In genomic region chr6:52249826-52250225, GRCm38 (mm10) we compare ENCODE assay signal across 23 mouse cellular contexts. TPM values are rescaled to one million over a fixed set of nuclear protein-coding genes. Genes with fewer than 3 reads are reported as not detected.
DNase-seq lines count a peak whose midpoint lies in the region; ATAC-seq lines count a peak whose summit lies in the region.
"Had no signal": no experiment of that assay in that cellular context is flagged by ENCODE, and none has a peak within 500 bp of the region (broad histone marks: within the 10 kb centered on the region; RNA-seq: fewer than 3 reads in every experiment).

No protein-coding gene starts in this region.

- H3K9me3 ChIP-seq in kidney, embryonic 16.5 days (ENCODE audit: low read length) = no peaks in the 10 kb centered on the region
- H3K9me3 ChIP-seq in limb, embryonic 10.5 days (replicated peaks) = no peaks in the 10 kb centered on the region
- H3K9me3 ChIP-seq in limb, embryonic 15.5 days = no peaks in the 10 kb centered on the region
- no peaks in the 10 kb centered on the region for H3K9me3 ChIP-seq in neural tube, embryonic 15.5 days (replicated peaks)

- peak overlapping the region; percentile 50 for H3K4me3 ChIP-seq in kidney, embryonic 16.5 days (ENCODE audit: low read length)
- peak overlapping the region; percentile 90 for H3K4me3 ChIP-seq in limb, embryonic 10.5 days
- H3K4me3 ChIP-seq in limb, embryonic 15.5 days = peak overlapping the region; percentile 64
- H3K4me3 ChIP-seq in neural tube, embryonic 15.5 days (replicated peaks) = no peak overlapping the region
- H3K4me3 ChIP-seq: left cerebral cortex, adult 2 months had no signal

- 28% methylated on average over 4 of the region's 4 CpGs for WGBS in kidney, embryonic 16.5 days
- WGBS in limb, embryonic 10.5 days = 10% methylated on average over 4 of the region's 4 CpGs
- WGBS in limb, embryonic 15.5 days = 11% methylated on average over 4 of the region's 4 CpGs
- WGBS in neural tube, embryonic 15.5 days = 17% methylated on average over 4 of the region's 4 CpGs

- peaks cover 37% of the 10 kb centered on the region for H3K27me3 ChIP-seq in kidney, embryonic 16.5 days (ENCODE audit: insufficient read depth, low read length)
- peaks cover 93% of the 10 kb centered on the region for H3K27me3 ChIP-seq in limb, embryonic 10.5 days (ENCODE audit: low read depth, poor library complexity, severe bottlenecking)
- peaks cover 14% of the 10 kb centered on the region for H3K27me3 ChIP-seq in limb, embryonic 15.5 days
- peaks cover 85% of the 10 kb centered on the region for H3K27me3 ChIP-seq in neural tube, embryonic 15.5 days (replicated peaks)

- peak overlapping the region; percentile 67 for H3K4me2 ChIP-seq in kidney, embryonic 16.5 days (replicated peaks; ENCODE audit: low read depth, low read length)
- H3K4me2 ChIP-seq in limb, embryonic 15.5 days = peak overlapping the region; percentile 60
- H3K4me2 ChIP-seq in neural tube, embryonic 15.5 days = peak overlapping the region; percentile 43; the same call in 1 of the 2 replicates
- H3K4me2 ChIP-seq: hindbrain, embryonic 14.5 days had no signal

- DNase-seq in kidney, adult 11 months = no peak
- peak; percentile 45 for DNase-seq in limb, embryonic 10.5 days (ENCODE audit: low spot score)
- DNase-seq in gastrocnemius, postnatal 25 days = no peak
- DNase-seq in cerebellum, postnatal 10 days = no peak
- DNase-seq: adrenal gland, adult 8-10 months; cerebellum, adult 11 months; heart, postnatal 10 days; kidney, adult 8-10 months; liver; liver, postnatal 0 days; right cerebral cortex, adult 18-20 months; thymus, adult 2 months had no signal

- peak overlapping the region; percentile 77 for H3K9ac ChIP-seq in kidney, embryonic 16.5 days (replicated peaks; ENCODE audit: low read length)
- 0 out of 2 replicates have a peak overlapping the region, but pooled peaks have one; percentile 47 for H3K9ac ChIP-seq in limb, embryonic 15.5 days
- no peak overlapping the region for H3K9ac ChIP-seq in neural tube, embryonic 15.5 days (replicated peaks)
- H3K9ac ChIP-seq: hindbrain, embryonic 14.5 days; liver, postnatal 0 days had no signal

- H3K36me3 ChIP-seq in kidney, embryonic 16.5 days (ENCODE audit: insufficient read depth, low read length) = 0 out of 2 replicates have a peak, but pooled peaks cover 3% of the 10 kb centered on the region
- H3K36me3 ChIP-seq in limb, embryonic 10.5 days = peaks cover 16% of the 10 kb centered on the region
- H3K36me3 ChIP-seq in limb, embryonic 15.5 days = no peaks in the 10 kb centered on the region
- H3K36me3 ChIP-seq in neural tube, embryonic 15.5 days = no peaks in the 10 kb centered on the region

- H3K27ac ChIP-seq in kidney, embryonic 16.5 days (ENCODE audit: low read length) = peak overlapping the region; percentile 95
- peak overlapping the region; percentile 99 for H3K27ac ChIP-seq in limb, embryonic 10.5 days
- peak overlapping the region; percentile 91 for H3K27ac ChIP-seq in limb, embryonic 15.5 days
- 0 out of 2 replicates have a peak overlapping the region, but pooled peaks have one; percentile 42 for H3K27ac ChIP-seq in neural tube, embryonic 15.5 days (replicated peaks)
- H3K27ac ChIP-seq: hindbrain, embryonic 14.5 days; left cerebral cortex, adult 2 months had no signal

- peaks cover 32% of the 10 kb centered on the region for H3K4me1 ChIP-seq in kidney, embryonic 16.5 days (ENCODE audit: insufficient read depth, low read length)
- H3K4me1 ChIP-seq in limb, embryonic 10.5 days = peaks cover 82% of the 10 kb centered on the region
- H3K4me1 ChIP-seq in limb, embryonic 15.5 days = peaks cover 15% of the 10 kb centered on the region
- peaks cover 12% of the 10 kb centered on the region; the same call in 1 of the 2 replicates for H3K4me1 ChIP-seq in neural tube, embryonic 15.5 days

- ATAC-seq in kidney, embryonic 16.5 days (ENCODE audit: low FRiP score, low TSS enrichment) = no peak
- ATAC-seq in limb, embryonic 15.5 days (ENCODE audit: insufficient number of reproducible peaks, low FRiP score, low TSS enrichment, low read depth) = no peak
- no peak for ATAC-seq in neural tube, embryonic 15.5 days (ENCODE audit: low FRiP score)
- ATAC-seq: CD4-positive, CD25-positive, alpha-beta regulatory T cell, adult 4 months; liver, postnatal 0 days had no signal

RNA-seq across cellular contexts. Expression of gene Hoxa11, which starts 4.2 kb away (rescaled TPM):
- 27.9 and 31.8 TPM in 2 replicates for polyA plus RNA-seq in kidney, embryonic 16.5 days (2015; fragmentation: Nextera tagmentation; extraction: Ambion mirVana)
- polyA plus RNA-seq in limb, embryonic 10.5 days (2016; fragmentation: Nextera tagmentation; extraction: Ambion mirVana) = 71.6 and 74.9 TPM in 2 replicates
- 23.3 and 33.4 TPM in 2 replicates for polyA plus RNA-seq in limb, embryonic 15.5 days (2015; fragmentation: Nextera tagmentation; extraction: Ambion mirVana)
- 4.3 and 9.6 TPM in 2 replicates for polyA plus RNA-seq in neural tube, embryonic 15.5 days (2015; fragmentation: Nextera tagmentation; extraction: Ambion mirVana)
- 1 to 10 TPM; 1.4 to 1.8 TPM for total RNA-seq in gastrocnemius, postnatal 25 days (2021)
- total RNA-seq: adrenal gland, adult 8-10 months; heart, postnatal 10 days; layer of hippocampus, adult 8-10 months; left cerebral cortex, adult 2 months; midbrain, postnatal 0 days had no signal
- polyA plus RNA-seq: brain, embryonic 14.5 days; CD4-positive, CD25-positive, alpha-beta regulatory T cell, adult 4 months; embryonic facial prominence, embryonic 11.5 days; hindbrain, embryonic 14.5 days; liver, postnatal 0 days; midbrain, postnatal 0 days; small intestine, adult 2 months; thymus, adult 2 months had no signal

RNA-seq across cellular contexts. Expression of gene Hoxa10, which starts 9.2 kb away (rescaled TPM):
- 147 and 154 TPM in 2 replicates for polyA plus RNA-seq in kidney, embryonic 16.5 days (2015; fragmentation: Nextera tagmentation; extraction: Ambion mirVana)
- 175 and 195 TPM in 2 replicates for polyA plus RNA-seq in limb, embryonic 10.5 days (2016; fragmentation: Nextera tagmentation; extraction: Ambion mirVana)
- 86.8 and 108 TPM in 2 replicates for polyA plus RNA-seq in limb, embryonic 15.5 days (2015; fragmentation: Nextera tagmentation; extraction: Ambion mirVana)
- 48.9 and 69.7 TPM in 2 replicates for polyA plus RNA-seq in neural tube, embryonic 15.5 days (2015; fragmentation: Nextera tagmentation; extraction: Ambion mirVana)
- total RNA-seq in gastrocnemius, postnatal 25 days (2021) = 10 to 100 TPM; 14.8 to 18.4 TPM
- total RNA-seq: heart, postnatal 10 days; layer of hippocampus, adult 8-10 months; left cerebral cortex, adult 2 months; midbrain, postnatal 0 days had no signal
- polyA plus RNA-seq: CD4-positive, CD25-positive, alpha-beta regulatory T cell, adult 4 months; embryonic facial prominence, embryonic 11.5 days; liver, postnatal 0 days; midbrain, postnatal 0 days; small intestine, adult 2 months; thymus, adult 2 months had no signal

RNA-seq across cellular contexts. Expression of gene Hoxa13, which starts 10.9 kb away (rescaled TPM):
- 0.15 TPM in 2 replicates for polyA plus RNA-seq in kidney, embryonic 16.5 days (2015; fragmentation: Nextera tagmentation; extraction: Ambion mirVana)
- polyA plus RNA-seq in limb, embryonic 10.5 days (2016; fragmentation: Nextera tagmentation; extraction: Ambion mirVana) = 2.7 and 11.1 TPM in 2 replicates
- polyA plus RNA-seq in limb, embryonic 15.5 days (2015; fragmentation: Nextera tagmentation; extraction: Ambion mirVana) = 11.0 and 17.4 TPM in 2 replicates
- polyA plus RNA-seq in neural tube, embryonic 15.5 days (2015; fragmentation: Nextera tagmentation; extraction: Ambion mirVana) = 0.08 and 0.26 TPM in 2 replicates
- total RNA-seq in gastrocnemius, postnatal 25 days (2021) = 1 to 10 TPM in 1 of 2 experiments, under 1 TPM in 1; 0.48 to 2.1 TPM
- total RNA-seq: adrenal gland, adult 8-10 months; heart, postnatal 10 days; layer of hippocampus, adult 8-10 months; left cerebral cortex, adult 2 months; midbrain, postnatal 0 days had no signal
- polyA plus RNA-seq: brain, embryonic 14.5 days; CD4-positive, CD25-positive, alpha-beta regulatory T cell, adult 4 months; embryonic facial prominence, embryonic 11.5 days; hindbrain, embryonic 14.5 days; liver, postnatal 0 days; midbrain, postnatal 0 days; small intestine, adult 2 months; thymus, adult 2 months had no signal

RNA-seq across cellular contexts. Expression of gene Hoxa9, which starts 18.9 kb away (rescaled TPM):
- polyA plus RNA-seq in kidney, embryonic 16.5 days (2015; fragmentation: Nextera tagmentation; extraction: Ambion mirVana) = 56.6 and 56.8 TPM in 2 replicates
- polyA plus RNA-seq in limb, embryonic 10.5 days (2016; fragmentation: Nextera tagmentation; extraction: Ambion mirVana) = 95.7 and 123 TPM in 2 replicates
- 30.8 and 34.0 TPM in 2 replicates for polyA plus RNA-seq in limb, embryonic 15.5 days (2015; fragmentation: Nextera tagmentation; extraction: Ambion mirVana)
- 64.3 and 77.5 TPM in 2 replicates for polyA plus RNA-seq in neural tube, embryonic 15.5 days (2015; fragmentation: Nextera tagmentation; extraction: Ambion mirVana)
- 10 to 100 TPM in 1 of 2 experiments, 1 to 10 TPM in 1; 5.7 to 13.5 TPM for total RNA-seq in gastrocnemius, postnatal 25 days (2021)
- total RNA-seq: heart, postnatal 10 days; layer of hippocampus, adult 8-10 months; left cerebral cortex, adult 2 months; midbrain, postnatal 0 days had no signal
- polyA plus RNA-seq: brain, embryonic 14.5 days; midbrain, postnatal 0 days; small intestine, adult 2 months had no signal

RNA-seq across cellular contexts. Expression of gene Hoxa7, which starts 28.2 kb away (rescaled TPM):
- 25.7 and 27.5 TPM in 2 replicates for polyA plus RNA-seq in kidney, embryonic 16.5 days (2015; fragmentation: Nextera tagmentation; extraction: Ambion mirVana)
- polyA plus RNA-seq in limb, embryonic 10.5 days (2016; fragmentation: Nextera tagmentation; extraction: Ambion mirVana) = 24.7 and 24.8 TPM in 2 replicates
- polyA plus RNA-seq in limb, embryonic 15.5 days (2015; fragmentation: Nextera tagmentation; extraction: Ambion mirVana) = 12.0 and 12.9 TPM in 2 replicates
- polyA plus RNA-seq in neural tube, embryonic 15.5 days (2015; fragmentation: Nextera tagmentation; extraction: Ambion mirVana) = 86.8 and 109 TPM in 2 replicates
- total RNA-seq in gastrocnemius, postnatal 25 days (2021) = 1 to 10 TPM; 4.7 to 5.5 TPM
- total RNA-seq: layer of hippocampus, adult 8-10 months; left cerebral cortex, adult 2 months; midbrain, postnatal 0 days had no signal
- polyA plus RNA-seq: CD4-positive, CD25-positive, alpha-beta regulatory T cell, adult 4 months; midbrain, postnatal 0 days had no signal

Comparison
In these comparisons a context has a peak if more than half of its experiments do, and no peak if none do; other contexts are left out.
1. H3K27ac ChIP-seq: peak in every context shown above with its lines; median percentile 99 in limb, embryonic 10.5 days; 95 in kidney, embryonic 16.5 days; 91 in limb, embryonic 15.5 days; 42 in neural tube, embryonic 15.5 days.